Mouse (Mus musculus): ENCODE measurements around the gene Slc4a1ap.

DNA sequence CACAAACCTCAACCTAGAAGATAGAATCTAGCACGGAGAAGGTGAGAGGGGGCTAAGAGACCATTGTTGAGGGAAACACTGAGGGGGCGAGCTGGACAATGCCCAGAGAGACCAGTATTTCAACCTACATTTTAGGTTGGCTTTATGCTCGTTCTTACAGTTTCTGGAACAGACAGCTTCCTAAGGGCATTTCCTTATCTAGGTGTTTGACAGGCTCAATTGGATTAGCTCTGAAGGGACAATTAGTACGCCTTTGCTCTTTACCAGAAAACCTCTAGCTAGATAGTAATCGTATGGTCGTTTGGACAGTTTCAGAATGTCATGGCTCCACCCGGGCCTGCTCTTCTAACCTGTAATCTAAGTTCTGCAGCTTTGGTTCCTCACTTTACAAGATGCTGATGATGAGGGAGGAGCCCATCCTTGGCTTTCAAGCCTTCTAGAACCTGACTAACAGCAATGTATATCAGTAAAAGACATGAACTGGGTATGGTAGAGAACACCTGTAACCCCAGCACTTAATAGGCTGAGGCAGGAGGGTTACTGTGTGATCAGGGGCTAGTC lies 74.4 kb downstream of the Slc4a1ap start:
- TF ChIP-seq CTCF (IDR thresholded peaks at IDR 0.05; ENCODE audit: control insufficient read depth, insufficient read depth, insufficient read length) (no peak), USF1 (IDR thresholded peaks at IDR 0.05; ENCODE audit: low read depth) (no peak), MYOD1 (IDR thresholded peaks at IDR 0.05; ENCODE audit: control insufficient read depth, insufficient read length, low read depth) (no peak), MAX (IDR thresholded peaks at IDR 0.05) (no peak), CEBPB (IDR thresholded peaks at IDR 0.05; ENCODE audit: low read depth) (no peak), MYOG (IDR thresholded peaks at IDR 0.05; ENCODE audit: control insufficient read depth, extremely low read depth, insufficient read length) (no peak), FOSL1 (IDR thresholded peaks at IDR 0.05; ENCODE audit: insufficient read depth, low read length, poor library complexity, severe bottlenecking) (no peak)
